Mouse (Mus musculus) neural tube, embryonic 12.5 days (tissue): ENCODE results near the gene Hs6st3. TPM values are rescaled to one million over a fixed set of nuclear protein-coding genes. Genes with fewer than 3 reads are reported as not detected.

Experiments
- ATAC-seq: fragments of 200-750 bp; cut with Nextera tagmentation; 2 replicates; pipeline ENCODE4 v1.8.0; 2017; ENCODE audit warnings: low read depth, mild to moderate bottlenecking, moderate TSS enrichment, moderate library complexity; ENCODE audit not compliant: low FRiP score
- H3K27ac ChIP-seq: fragments of 300-500 bp; sonication (generic); 2 replicates; pipeline ENCODE4 v1.5.1; 2016
- H3K27me3 ChIP-seq: fragments of 300-500 bp; sonication (generic); replicated peaks from 2 replicates; pipeline ENCODE4 v1.6.1; 2016; ENCODE audit warnings: mild to moderate bottlenecking
- H3K36me3 ChIP-seq: fragments of 300-500 bp; sonication (generic); 2 replicates; pipeline ENCODE4 v1.6.1; 2016; ENCODE audit warnings: mild to moderate bottlenecking
- H3K4me1 ChIP-seq: fragments of 300-500 bp; sonication (generic); 2 replicates; pipeline ENCODE4 v1.6.1; 2016
- H3K4me2 ChIP-seq: fragments of 300-500 bp; sonication (generic); replicated peaks from 2 replicates; pipeline ENCODE4 v1.6.1; 2016; ENCODE audit warnings: mild to moderate bottlenecking
- H3K4me3 ChIP-seq: fragments of 300-500 bp; sonication (generic); 2 replicates; pipeline ENCODE4 v1.5.1; 2016
- H3K9ac ChIP-seq: fragments of 300-500 bp; sonication (generic); 2 replicates; pipeline ENCODE4 v1.6.1; 2016; ENCODE audit warnings: mild to moderate bottlenecking
- H3K9me3 ChIP-seq: fragments of 300-500 bp; sonication (generic); 2 replicates; pipeline ENCODE4 v1.6.1; 2016; ENCODE audit warnings: mild to moderate bottlenecking
- WGBS: fragments of 180-500 bp; shearing (Covaris S2); methylation state at CpG from one replicate; pipeline ENCODE4 v1.1.7; 2016; 5-methylcytosine and 5-hydroxymethylcytosine counted together
- polyA plus RNA-seq: library from polyadenylated mRNA; unstranded; fragments of >200 nt; fragmentation: Nextera tagmentation; extraction: Ambion mirVana; gene quantifications from 2 replicates; pipeline ENCODE4 v1.2.1, GENCODE M21; 2016

Gene Hs6st3
- polyA plus RNA-seq, 1 experiment from 2014 or later: 0.72 TPM

DNA sequence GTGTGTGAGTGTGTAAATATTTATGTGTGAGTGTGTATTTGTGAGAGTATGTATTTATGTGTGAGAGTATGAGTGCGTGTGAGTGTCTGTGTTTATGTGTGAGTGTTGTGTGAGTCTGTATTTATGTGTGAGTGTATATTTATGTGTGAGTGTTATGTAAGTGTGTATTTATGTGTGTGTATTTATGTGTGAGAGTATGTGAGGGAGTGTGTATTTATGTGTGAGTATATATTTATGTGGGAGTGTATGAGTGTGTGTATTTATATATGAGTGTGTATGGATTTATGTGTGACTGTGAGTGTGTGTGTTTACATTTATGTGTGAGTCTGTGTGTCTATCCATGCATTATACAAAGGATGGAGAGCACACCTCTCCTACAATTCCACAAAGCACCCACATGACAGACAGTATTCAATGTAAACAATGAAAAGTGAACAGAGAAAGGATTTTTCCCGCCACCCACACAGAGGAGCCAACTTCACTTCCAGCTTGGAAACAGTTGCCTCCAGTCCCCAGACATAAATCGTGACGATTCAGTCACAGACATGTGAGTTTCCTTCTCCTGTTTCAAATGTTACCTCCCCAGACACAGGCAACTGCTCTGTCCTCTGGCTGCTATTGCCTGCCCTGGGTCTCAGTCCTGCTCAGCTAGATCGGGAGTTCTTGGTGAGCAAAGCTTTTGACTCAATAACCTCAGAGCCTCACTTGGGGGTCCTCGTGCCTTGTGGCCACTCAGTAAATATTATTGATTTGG, 780.3 kb downstream of the Hs6st3 start:
- H3K4me2 ChIP-seq: no peak overlapping the region
- H3K9ac ChIP-seq: no peak overlapping the region
- H3K27me3 ChIP-seq: no peaks in the 10 kb centered on the region
- no peak for ATAC-seq
- WGBS: 60% methylated on average over 6 of the region's 6 CpGs
- H3K36me3 ChIP-seq: no peaks in the 10 kb centered on the region
- H3K27ac ChIP-seq: no peak overlapping the region
- H3K4me1 ChIP-seq: no peaks in the 10 kb centered on the region
- H3K9me3 ChIP-seq: no peaks in the 10 kb centered on the region
- no peak overlapping the region for H3K4me3 ChIP-seq

DNA sequence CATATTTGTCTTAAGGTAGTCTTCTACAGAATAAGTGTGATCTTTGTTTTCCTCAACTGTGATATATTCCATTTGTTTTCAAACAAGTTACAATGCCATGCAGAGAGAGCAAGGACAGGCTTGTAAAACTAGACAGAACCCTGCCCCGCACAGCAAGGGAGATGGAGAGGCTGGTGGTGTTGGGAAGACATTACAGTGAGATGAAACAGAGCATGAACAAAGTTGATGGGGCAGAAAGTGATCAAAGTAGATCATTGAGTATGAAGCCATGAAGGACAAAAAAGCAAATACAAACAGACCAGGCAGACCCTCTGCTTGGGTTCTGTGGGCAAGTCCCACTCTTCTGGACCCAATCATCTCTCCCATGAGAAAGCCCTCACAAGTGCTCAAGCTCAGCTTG, 781.0 kb downstream of the Hs6st3 start:
- no peak for ATAC-seq
- Histone ChIP-seq H3K27me3 (no peaks in the 10 kb centered on the region), H3K4me1 (no peaks in the 10 kb centered on the region), H3K36me3 (no peaks in the 10 kb centered on the region), H3K4me3 (no peak overlapping the region), H3K27ac (no peak overlapping the region), H3K9ac (no peak overlapping the region), H3K4me2 (no peak overlapping the region), H3K9me3 (no peaks in the 10 kb centered on the region)
- 79% methylated on average over 1 of the region's 1 CpGs for WGBS

Other genes with a start within 250 kb of the Hs6st3 start
- gene Dzip1, start 212.9 kb upstream of the Hs6st3 start, polyA plus RNA-seq: 40.0 and 49.7 TPM in 2 replicates
- 25.6 and 26.4 TPM in 2 replicates for gene Dnajc3, start 200.4 kb upstream of the Hs6st3 start, polyA plus RNA-seq
- 19.4 and 20.1 TPM in 2 replicates for gene Uggt2, start 38.9 kb upstream of the Hs6st3 start, polyA plus RNA-seq